Mouse (Mus musculus) kidney, adult 2 months (tissue): ENCODE measurements around the gene Slc4a4.

ENCODE experiments used
- CTCF ChIP-seq: fragments of 200-500 bp; conservative IDR thresholded peaks from 2 replicates; pipeline ENCODE4 v1.5.1; 2011; ENCODE audit warnings: low read depth, mild to moderate bottlenecking, control low read depth, low read length, moderate library complexity, mixed read lengths; ENCODE audit not compliant: insufficient read depth, insufficient read length
- POLR2A ChIP-seq: fragments of 200-500 bp; IDR thresholded peaks from one replicate; pipeline ENCODE4 v1.6.1; 2011; ENCODE audit warnings: low read depth, low read length, control low read depth

GRCm38 (mm10) chr5:88917221-88917620 is 30.6 kb downstream of the Slc4a4 start:
- TF ChIP-seq CTCF = no peak
- no peak for TF ChIP-seq POLR2A
